Mouse (Mus musculus) liver, adult (tissue): ENCODE results near the gene Tbc1d1.
A peak's percentile ranks its signal among the peaks of the same experiment; 100 is the strongest.

Experiments used
- GATA4 ChIP-seq: IDR thresholded peaks from 2 replicates; pipeline ENCODE4 v1.6.1; 2014; ENCODE audit warnings: mild to moderate bottlenecking, low read length; ENCODE audit not compliant: insufficient replicate concordance

The Tbc1d1 gene

DNA sequence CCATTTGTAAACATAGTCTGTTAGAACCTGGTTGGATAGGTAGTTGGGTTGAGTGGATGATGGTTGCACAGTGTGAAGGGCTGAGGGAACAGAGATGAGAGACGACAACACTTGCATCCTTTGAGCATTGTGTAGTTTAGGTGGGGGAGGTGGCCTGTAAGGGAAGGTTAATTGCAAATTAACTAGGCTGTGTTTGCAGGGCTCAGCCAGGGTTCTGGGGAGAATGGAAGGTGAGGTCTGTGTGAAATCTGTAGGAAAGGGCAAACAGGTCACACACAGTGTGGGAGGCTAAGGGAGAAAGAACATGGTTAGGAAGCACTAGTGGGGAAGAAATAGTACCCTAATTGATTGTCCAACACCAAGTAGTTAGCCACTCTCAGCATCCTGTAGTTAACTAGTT is 81.2 kb downstream of the Tbc1d1 start:
- no peak for TF ChIP-seq GATA4

DNA sequence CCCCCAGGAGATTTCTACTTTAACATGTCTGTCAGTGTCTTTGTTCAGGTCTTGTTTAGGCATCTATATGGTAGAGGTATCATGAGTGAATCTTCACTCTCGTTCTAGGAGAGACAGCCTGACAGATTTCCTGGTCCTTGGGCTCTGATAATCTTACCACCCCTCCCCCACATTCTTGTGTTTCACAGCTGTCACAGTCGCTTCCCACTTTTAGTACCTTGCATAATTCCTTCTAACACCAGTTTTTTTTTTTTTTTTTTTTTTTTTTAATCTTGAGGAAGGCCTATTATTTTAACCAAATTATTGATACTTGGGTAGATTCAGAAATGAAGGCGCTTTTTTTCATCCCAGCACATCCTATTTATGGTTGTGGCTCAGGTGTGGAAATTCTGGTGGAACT is 81.6 kb downstream of the Tbc1d1 start:
- TF ChIP-seq GATA4, result no peak

DNA sequence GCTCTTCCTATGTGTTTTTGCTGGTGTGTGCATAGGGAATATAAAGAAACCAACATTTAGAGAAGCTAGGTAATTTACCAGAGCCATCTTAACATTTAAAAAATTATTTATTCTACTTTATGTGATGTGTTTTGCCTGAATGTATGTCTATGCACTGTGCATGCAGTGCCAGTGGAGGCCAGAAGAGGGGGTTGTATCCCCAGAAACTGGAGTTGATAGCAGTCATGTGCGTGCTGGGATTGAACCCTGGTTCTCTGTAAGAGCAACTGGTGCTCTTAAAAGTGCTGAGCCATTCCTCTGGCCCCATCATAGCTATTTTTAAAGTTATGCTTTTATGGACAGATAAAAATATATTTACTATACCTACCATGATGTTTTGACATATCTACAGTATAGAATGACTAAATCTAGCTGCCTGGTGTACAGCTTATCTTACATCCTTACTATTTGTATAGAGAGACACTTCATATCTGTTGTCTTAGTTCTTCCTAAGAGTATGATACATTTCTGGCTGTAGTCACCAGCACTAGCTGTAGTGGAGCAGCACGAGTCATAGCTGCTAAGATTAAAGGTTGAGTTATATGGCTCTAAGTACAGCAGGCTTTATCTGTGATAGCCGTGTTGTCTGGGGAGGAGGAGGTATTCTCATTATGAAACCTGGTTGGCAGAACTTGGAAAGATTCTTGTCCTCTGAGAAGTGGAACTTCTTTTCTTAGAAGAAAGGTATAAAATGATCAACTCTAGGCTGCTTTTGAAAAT is 83.0 kb downstream of the Tbc1d1 start:
- TF ChIP-seq GATA4, result no peak

DNA sequence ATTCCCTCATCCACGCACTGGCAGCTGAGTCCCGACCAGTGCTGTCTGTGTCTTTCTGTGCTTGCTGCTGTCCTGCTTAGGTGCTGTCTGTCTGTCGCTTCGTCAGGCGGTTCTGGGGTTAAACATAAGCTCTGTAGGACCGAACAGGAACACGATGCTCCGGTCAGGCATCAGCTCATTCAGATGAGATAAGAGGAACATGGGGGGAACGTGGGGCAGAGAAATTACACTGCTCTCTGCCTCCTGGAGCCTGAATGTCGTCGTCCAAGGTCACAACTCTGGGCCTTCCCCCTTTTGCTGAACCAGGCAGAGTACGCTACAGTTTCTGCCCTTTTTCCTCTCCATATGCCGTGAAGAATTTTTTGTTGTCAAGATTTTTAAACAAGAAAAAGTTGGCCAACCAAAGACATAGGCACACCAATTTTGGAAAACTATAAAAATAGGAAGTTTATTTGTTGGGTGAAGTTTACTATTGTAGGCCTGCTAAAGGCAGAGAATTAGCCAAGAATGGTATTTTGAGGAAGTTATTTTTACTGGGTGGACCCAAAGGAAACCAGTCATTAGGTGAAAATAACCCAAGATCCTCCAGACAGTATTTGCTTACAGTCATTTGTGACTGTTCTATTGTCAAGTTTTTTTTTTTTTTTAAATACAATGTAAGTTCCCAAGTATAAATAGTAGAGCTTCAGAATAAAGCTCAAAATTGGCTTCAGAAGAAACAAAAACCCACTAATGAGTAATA is 85.0 kb downstream of the Tbc1d1 start:
- peak; percentile 34; the same call in 1 of the 2 replicates for TF ChIP-seq GATA4

DNA sequence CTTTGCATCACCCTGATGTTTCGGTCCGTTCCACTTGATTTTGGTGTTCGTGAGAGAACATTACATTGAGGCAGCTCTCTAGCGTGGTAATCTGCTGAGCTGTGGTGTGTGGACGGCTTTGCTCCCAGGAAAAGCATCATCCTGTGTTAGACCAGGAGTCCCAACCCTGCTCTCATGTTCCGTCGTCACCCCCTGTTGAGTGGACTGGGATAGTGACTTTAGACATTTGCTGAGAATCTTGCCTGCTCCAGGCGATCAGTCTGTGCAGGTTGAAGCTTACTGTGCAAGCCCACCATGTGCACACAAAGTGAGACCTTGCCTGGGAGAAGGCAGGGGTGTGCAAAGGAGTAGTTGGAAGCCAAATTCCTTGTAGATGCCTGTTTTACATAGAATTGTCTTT is 85.8 kb downstream of the Tbc1d1 start:
- TF ChIP-seq GATA4, result no peak

DNA sequence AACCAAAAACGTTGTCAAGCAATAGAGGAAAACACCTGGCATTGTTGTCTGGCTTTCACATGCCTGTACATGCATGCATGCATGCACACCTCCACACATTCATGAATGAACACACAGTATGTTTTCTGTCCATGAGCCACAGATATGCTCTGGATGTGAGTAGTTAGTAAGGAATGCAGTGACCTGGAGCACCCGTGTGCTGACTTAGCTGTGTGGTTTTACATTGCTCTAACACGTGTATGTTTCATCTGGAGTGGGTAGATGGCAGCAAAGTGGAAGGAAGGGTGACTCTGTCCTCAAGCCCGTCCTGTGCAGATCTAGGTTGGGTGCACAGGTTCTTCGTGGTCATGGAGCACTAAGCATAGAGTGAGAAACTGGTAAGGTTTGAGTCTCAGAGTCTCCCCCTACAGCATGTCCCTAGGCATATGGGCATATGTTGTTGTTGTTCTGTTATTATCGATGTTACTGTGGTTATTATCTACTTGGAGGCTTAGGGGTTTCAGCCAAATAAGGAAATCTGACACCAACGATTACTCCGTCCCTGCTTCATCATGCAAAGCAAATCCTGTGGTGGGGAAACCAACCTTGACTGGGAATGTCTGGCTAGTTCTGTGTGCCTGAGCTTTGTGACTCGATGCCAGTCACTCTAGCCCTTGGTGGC is 86.8 kb downstream of the Tbc1d1 start:
- no peak for TF ChIP-seq GATA4

DNA sequence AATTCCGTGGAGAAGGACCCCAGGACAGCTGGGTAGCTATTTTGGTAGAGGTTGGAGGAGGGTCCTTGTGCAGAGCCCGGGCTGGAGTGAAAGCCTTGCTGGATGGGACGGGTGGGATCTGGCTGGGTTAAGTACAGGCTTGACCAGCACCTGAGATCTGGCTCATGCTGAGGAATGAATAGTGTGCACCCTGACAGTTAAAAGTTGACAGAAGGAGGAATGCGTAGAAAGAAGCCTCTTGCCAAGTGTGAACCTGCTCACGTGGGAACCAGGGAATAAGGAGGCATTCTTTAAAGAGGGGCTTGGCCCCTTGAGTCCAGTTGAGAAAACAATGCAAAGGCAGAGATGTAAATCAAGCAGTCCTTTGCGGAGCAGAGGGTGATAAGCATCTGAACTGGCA is 87.6 kb downstream of the Tbc1d1 start:
- TF ChIP-seq GATA4, result no peak

DNA sequence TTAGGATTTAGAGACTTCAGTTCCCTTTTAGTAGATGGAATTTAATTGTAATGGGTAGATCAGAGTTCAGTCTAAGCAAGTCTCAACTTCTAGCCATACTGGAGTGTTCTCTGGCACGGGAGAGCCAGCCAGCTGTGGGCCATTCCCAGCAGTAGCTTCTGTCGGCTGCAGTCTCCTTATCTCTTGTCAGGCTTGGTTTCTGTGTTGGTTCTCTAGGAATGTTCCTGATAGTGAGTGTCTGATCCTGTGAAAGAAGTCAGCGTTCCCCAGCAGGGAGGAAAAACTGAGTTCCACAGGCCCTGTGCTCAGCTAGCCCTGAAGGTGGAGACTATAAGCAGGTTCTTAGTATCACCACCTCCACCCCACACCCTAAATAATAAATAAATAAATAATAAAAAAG is 88.2 kb downstream of the Tbc1d1 start:
- peak; percentile 93 for TF ChIP-seq GATA4

DNA sequence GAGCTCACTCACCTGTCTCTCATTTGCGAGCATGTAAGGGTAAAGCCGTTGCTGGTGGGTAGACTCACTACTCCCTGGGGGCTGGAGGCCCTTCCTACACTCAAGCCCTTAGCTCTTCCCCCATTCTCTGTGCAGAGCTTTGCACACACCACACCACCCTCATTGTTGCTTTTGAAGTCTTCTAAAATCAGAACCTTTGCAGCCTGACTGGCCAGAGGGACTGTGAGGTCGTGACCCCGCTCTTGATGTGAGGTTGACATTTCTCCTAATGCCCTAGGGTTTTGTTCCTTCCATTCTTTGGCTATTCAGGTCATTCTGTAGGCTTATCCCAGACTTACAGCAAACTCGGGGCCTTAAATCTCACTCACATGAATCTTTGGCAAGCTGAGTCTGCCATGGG is 88.6 kb downstream of the Tbc1d1 start:
- no peak for TF ChIP-seq GATA4

DNA sequence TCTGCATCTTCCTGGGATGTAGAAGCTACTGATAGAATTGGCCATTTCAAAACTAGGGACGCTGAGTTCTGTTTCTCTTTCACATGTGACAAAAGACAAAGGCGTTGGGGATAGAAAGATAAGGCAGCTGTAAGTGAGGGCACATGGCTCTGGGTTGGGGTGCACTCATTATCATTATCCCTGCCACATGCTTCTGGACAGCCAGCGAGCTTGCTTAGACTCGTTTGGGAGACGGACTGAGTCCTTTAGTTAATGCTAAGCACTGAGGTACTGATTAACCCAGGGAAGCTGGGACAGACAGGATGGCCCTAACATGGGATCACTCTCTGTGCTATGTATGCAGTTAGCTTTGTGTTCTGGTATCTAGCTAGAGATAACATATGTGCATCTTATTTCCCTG is 95.3 kb downstream of the Tbc1d1 start:
- peak; percentile 14; the same call in 1 of the 2 replicates for TF ChIP-seq GATA4

DNA sequence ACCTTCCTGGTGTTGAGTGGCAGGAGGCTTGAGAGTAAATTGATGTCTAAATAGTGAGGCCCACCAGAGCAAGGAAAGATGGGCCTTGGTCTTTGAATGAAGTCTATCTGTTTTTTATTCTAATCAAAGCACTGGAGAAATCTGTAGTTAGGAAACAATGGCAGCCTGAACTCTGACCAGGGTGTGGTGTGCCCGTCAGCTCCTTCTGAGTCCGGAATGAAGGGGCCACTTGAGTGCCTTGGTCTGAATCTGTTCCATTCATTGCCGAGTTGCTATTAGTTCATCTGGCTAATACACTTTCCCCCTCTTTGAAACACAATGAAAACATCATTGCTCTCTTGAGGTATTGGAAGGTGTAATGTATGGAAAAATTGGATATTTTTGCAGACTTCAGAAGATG is 98.2 kb downstream of the Tbc1d1 start:
- TF ChIP-seq GATA4, result no peak

DNA sequence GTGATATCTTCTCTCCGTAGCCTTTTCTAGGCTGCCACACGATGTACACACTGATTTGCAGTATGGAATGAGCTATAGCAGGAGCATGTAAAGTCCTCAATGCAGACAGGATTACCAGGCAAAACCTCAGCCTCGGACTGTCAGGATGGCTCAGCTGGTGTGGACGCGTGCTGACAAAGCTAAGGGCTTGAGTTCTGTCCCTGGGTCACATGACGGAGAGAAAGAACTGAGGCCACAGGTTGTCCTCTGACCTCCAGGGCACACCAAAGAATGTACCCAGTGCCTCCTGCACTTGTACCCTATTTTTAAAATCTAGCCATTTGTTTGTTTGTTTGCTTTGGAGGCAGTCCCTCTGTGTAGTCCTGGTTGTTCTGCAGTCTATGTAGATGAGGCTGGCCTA is 98.9 kb downstream of the Tbc1d1 start:
- no peak for TF ChIP-seq GATA4

DNA sequence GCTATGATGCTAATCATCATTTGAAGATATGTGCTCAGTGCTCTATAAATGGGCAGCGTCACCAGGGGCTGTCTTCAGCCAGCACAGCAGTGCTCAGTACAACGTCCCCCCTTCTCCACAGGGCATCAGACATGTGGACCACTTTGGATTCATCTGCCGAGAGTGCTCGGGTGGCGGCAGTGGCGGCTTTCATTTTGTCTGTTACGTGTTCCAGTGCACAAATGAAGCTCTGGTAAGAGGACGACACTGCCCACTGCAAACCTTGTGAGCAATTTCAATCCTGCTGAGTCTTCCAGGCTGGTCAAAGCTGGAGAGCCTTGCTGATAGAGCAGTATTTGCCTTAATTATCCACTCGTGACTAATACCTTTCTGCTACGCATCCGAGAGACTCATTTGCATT is 107.2 kb downstream of the Tbc1d1 start:
- TF ChIP-seq GATA4, result no peak

DNA sequence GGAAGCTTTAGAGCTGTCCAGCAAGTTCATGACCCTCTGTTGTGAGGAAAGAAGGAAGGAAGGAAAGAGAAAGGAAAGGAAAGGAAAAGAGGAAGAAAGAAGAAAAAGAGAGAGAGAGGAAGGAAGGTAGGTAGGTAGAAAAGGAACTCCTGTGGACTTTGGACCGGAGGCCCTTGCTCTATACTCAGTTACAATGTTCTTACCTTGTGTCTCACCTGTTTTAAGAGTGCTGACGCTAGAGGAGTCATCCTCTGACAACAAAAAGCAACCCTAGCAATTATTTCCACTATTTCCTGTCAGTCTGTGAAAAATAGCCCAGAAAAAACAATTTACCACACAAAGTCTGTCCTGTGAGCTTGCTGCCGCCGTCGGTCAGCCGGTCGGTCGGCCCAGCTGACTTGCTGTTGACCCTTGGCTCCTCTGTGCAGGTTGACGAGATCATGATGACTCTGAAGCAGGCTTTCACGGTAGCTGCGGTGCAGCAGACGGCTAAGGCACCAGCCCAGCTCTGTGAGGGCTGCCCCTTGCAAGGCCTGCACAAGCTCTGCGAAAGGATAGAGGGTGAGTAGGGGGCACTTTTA is 107.9 kb downstream of the Tbc1d1 start:
- TF ChIP-seq GATA4, result no peak

DNA sequence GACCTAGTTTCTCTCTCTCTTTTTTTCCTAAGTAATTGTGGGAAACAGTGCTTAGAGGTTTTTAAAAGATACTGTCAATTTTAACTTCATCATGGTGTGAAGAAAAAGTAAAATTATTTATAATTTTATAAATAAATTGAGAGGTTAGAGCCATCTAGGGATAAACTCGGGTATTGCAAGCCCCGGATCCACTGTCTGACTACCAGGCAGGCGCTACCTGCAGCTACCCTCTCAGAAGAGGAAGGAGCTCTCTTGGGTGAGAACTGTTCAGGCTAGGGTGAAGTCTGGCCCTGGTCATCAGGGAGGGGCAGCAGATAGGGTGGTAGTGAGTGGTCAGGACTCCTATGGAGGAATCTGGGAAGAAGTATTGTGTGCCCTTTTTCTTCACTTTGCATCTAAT is 109.0 kb downstream of the Tbc1d1 start:
- no peak for TF ChIP-seq GATA4

DNA sequence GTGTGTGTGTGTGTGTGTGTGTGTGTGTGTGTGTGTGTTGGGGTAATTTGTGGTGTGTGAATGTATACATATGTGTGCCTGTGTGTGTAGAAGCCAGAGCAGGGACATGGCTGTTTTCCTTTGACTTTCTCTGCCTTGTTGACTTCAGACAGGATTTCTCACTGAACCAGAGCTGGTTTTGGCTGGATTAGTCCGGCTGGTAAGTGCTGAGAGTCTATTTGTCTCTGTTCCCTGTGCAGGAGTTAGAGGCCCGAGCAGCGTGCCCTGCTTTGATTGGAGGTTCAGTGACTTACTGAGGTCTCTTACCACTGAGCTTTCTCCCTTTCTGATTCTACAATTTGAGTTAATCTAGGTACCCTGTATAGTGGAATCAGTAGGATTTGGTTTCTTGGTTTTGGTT is 109.8 kb downstream of the Tbc1d1 start:
- no peak for TF ChIP-seq GATA4
